Mouse (Mus musculus) hindbrain, embryonic 11.5 days (tissue): ENCODE measurements around the gene Sirt6. TPM values are rescaled to one million over a fixed set of nuclear protein-coding genes. Genes with fewer than 3 reads are reported as not detected.
"Not testable (repeated sequence)": the region's sequence is repeated elsewhere in the genome, so short reads cannot be mapped to it uniquely, and the experiment has no call there.

ENCODE experiments used
- ATAC-seq: fragments of 200-750 bp; cut with Nextera tagmentation; 2 replicates; pipeline ENCODE4 v1.8.0; 2017; ENCODE audit warnings: mild to moderate bottlenecking, moderate TSS enrichment, moderate library complexity; ENCODE audit not compliant: low FRiP score
- DNase-seq: peaks from one replicate; pipeline ENCODE4 v3.0.0-alpha.2; 2015; ENCODE audit warnings: low spot score
- H3K27ac ChIP-seq: fragments of 300-500 bp; sonication (generic); 2 replicates; pipeline ENCODE4 v1.5.1; 2014; ENCODE audit warnings: mild to moderate bottlenecking, low read depth, low read length
- H3K27me3 ChIP-seq: fragments of 300-500 bp; sonication (generic); 2 replicates; pipeline ENCODE4 v1.6.1; 2014; ENCODE audit warnings: mild to moderate bottlenecking, low read length, moderate library complexity, mixed read lengths; ENCODE audit not compliant: control insufficient read depth, insufficient read depth
- H3K36me3 ChIP-seq: fragments of 300-500 bp; sonication (generic); 2 replicates; pipeline ENCODE4 v1.6.1; 2014; ENCODE audit warnings: mild to moderate bottlenecking, low read length, moderate library complexity, mixed read lengths; ENCODE audit not compliant: control insufficient read depth, insufficient read depth
- H3K4me1 ChIP-seq: fragments of 300-500 bp; sonication (generic); replicated peaks from 2 replicates; pipeline ENCODE4 v1.6.1; 2014; ENCODE audit warnings: low read length, mixed read lengths; ENCODE audit not compliant: control insufficient read depth, insufficient read depth
- H3K4me2 ChIP-seq: fragments of 300-500 bp; sonication (generic); replicated peaks from 2 replicates; pipeline ENCODE4 v1.6.1; 2014; ENCODE audit warnings: mild to moderate bottlenecking, low read depth, low read length
- H3K4me3 ChIP-seq: fragments of 300-500 bp; sonication (generic); 2 replicates; pipeline ENCODE4 v1.5.1; 2014; ENCODE audit warnings: low read depth, low read length
- H3K9ac ChIP-seq: fragments of 300-500 bp; sonication (generic); 2 replicates; pipeline ENCODE4 v1.6.1; 2014; ENCODE audit warnings: low read depth, low read length
- H3K9me3 ChIP-seq: fragments of 300-500 bp; sonication (generic); 2 replicates; pipeline ENCODE4 v1.6.1; 2016; ENCODE audit warnings: low read length; ENCODE audit not compliant: control insufficient read depth
- WGBS: fragments of 180-500 bp; shearing (Covaris S2); extraction: QIAGEN DNeasy Blood & Tissue Kit; methylation state at CpG from one replicate; pipeline ENCODE4 v1.1.7; 2014; 5-methylcytosine and 5-hydroxymethylcytosine counted together
- polyA plus RNA-seq: library from polyadenylated mRNA; unstranded; fragments of >200 nt; fragmentation: Nextera tagmentation; extraction: Ambion mirVana; gene quantifications from 2 replicates; pipeline ENCODE4 v1.2.1, GENCODE M21; 2014

The Sirt6 gene
- polyA plus RNA-seq = 40.6 and 42.2 TPM in 2 replicates

DNA sequence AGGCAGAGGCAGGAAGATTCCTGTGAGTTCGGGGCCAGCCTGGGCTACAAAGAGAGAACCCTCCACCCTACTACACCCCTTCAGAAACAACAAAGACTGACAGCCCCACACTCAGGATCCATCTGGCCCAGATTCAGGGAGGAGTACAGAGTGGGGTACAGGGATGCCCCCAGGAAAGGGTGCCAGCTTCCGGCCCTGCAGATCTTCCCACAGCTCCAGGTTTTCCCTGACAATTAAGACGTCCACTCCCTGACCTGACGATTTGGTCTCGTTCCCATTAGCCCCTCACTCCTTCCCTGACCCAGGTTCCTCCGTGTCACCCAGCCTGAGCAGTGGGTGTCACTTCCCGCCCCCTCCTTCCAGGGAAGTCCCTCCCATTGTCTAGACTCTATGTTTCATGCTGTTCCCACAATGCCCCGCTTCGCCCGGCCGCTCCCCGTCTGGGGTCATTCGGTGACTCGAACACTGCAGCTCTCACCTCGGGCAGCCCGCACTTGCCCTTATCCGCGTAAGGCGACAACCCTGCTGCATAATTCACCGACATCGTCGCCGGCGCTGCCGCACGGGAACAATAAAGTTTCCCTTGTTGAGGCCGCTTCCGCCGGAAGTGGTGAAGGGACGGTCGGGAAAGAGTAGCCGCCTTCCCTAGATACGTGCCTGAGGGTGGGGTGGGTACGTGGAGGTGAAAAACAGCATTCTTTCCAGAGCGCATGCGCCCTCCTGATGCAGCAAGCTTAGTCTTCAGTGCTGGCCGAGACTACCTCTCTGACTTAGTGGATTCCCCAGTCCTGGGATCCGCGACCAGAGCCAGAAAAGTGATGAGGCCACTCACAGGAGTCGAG is at the start of gene Sirt6:
Gene Sirt6 (minus strand): TSS at position 804 of the 842 bp plus-strand sequence.
- Histone ChIP-seq H3K9ac (peak within 1 kb of the TSS; percentile 80), H3K4me1 (peaks cover 3% of the 10 kb centered on the region; the same call in 1 of the 2 replicates), H3K4me3 (peak within 1 kb of the TSS; percentile 64), H3K4me2 (peak within 1 kb of the TSS; percentile 61), H3K27ac (peak within 1 kb of the TSS; percentile 80), H3K27me3 (no peaks in the 10 kb centered on the region), H3K36me3 (0 out of 2 replicates have a peak, but pooled peaks cover 5% of the 10 kb centered on the region), H3K9me3 (no peaks in the 10 kb centered on the region)
- 6% methylated on average over 40 of the region's 40 CpGs for WGBS
- peak; percentile 96 for DNase-seq
- peak; percentile 89 for ATAC-seq

DNA sequence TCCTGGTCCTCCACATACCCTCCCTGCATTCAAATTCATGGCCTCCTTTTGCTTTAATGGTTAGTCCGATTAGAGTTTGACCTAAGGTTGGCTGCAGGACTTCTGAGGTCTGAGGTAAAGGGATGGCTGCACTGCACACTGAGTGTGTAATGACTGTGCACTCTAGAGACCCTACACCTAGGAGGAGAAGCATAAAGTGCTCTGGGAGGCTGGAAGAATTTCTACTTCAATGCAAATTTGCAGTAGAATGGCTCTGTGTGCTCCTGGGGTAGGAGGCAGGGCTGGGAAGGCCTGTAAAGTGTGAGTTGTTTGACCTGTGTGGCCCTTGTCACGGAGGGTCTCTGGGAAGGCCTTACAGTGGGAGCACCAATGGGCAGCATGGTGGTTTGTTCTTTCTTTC is 28.6 kb upstream of the Sirt6 start:
- 98% methylated on average over 2 of the region's 2 CpGs for WGBS
- Histone ChIP-seq H3K9ac (no peak overlapping the region), H3K9me3 (peaks cover 16% of the 10 kb centered on the region), H3K4me1 (no peaks in the 10 kb centered on the region), H3K4me2 (no peak overlapping the region), H3K27me3 (no peaks in the 10 kb centered on the region), H3K4me3 (no peak overlapping the region), H3K27ac (no peak overlapping the region), H3K36me3 (no peaks in the 10 kb centered on the region)
- ATAC-seq (no peak), DNase-seq (no peak)

DNA sequence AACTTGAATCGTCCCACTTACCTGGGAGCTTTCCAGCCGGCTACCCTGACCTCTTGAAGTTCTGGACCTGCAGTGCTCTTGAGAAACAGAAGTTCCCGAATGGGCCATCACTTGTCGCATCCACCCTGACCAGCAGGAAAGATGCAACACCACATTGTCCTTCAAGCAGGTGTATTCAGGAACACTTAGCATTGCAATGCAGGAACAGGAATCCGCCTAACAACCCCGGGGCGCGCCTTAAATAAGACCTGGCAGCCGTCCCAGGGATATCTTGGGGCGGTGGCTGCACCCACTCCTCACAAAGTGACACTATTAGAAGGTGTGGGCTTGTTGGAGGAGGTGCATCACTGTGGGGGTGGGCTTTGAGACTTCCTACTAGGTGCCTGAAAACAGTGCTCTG is 27.6 kb upstream of the Sirt6 start:
- H3K9me3 ChIP-seq = peaks cover 16% of the 10 kb centered on the region
- no peak for ATAC-seq
- no peak for DNase-seq
- no peak overlapping the region for H3K9ac ChIP-seq
- no peaks in the 10 kb centered on the region for H3K27me3 ChIP-seq
- H3K4me1 ChIP-seq = no peaks in the 10 kb centered on the region
- 94% methylated on average over 10 of the region's 10 CpGs for WGBS
- H3K4me3 ChIP-seq = no peak overlapping the region
- no peak overlapping the region for H3K27ac ChIP-seq
- no peak overlapping the region for H3K4me2 ChIP-seq
- no peaks in the 10 kb centered on the region for H3K36me3 ChIP-seq

DNA sequence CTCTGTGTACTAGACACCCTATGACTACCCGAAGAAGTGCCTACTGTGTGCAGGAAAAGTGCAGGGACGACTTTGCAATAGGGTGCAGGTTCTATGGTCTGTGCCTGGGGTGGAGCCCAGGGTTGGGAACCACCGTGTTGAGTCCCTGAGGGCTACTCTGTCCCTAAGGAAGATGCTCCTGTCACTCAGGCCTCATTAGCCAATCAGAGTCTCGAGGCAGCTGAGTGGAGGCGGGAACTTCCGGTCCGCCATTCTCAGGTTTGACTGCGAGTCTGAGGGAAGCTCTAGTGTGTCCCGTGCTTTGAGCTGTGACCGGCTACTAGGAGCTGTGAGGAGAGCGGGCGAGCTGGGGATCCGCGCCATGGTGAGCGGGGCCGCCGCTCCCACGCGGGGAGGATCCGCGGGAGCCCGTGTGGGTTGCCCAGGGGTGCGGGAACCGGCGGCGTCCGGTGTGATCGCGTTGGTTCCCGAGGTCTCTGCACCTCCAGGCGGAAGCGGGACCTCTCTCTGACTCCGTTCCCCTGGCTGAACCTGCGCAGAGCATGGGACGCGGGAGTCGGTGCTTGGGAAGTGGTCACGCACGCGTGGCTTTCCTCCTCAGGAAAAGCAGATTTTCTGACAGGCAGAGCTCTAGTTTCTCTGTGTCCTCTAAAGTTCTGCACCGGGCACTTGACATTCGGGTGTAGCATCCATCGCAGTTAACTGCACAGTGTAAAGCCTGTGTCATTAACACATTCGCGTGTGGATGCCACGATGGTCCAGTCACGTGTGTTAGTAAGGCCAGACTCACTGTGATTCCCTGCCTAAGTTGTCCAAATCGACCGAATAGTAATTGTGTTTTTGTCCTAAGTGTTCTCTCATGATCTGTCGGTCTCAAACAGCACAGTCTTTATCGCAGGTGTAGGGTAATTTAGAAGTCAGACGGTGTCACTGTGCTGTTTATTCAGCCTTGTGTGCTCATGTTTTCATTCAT is 21.5 kb upstream of the Sirt6 start, which contains the start of gene Gm10778:
Gene Gm10778 (plus strand): TSS at position 257 of the 973 bp plus-strand sequence.
- H3K27me3 ChIP-seq, H3K27ac ChIP-seq, H3K4me1 ChIP-seq, H3K36me3 ChIP-seq, H3K9me3 ChIP-seq: not testable (repeated sequence)
- WGBS = 7% methylated on average over 26 of the region's 52 CpGs
- H3K4me2 ChIP-seq = peak within 1 kb of the TSS; percentile 41
- ATAC-seq = peak; percentile 97
- H3K4me3 ChIP-seq = peak within 1 kb of the TSS; percentile 48
- DNase-seq = peak; percentile 95
- peak within 1 kb of the TSS; percentile 64 for H3K9ac ChIP-seq

DNA sequence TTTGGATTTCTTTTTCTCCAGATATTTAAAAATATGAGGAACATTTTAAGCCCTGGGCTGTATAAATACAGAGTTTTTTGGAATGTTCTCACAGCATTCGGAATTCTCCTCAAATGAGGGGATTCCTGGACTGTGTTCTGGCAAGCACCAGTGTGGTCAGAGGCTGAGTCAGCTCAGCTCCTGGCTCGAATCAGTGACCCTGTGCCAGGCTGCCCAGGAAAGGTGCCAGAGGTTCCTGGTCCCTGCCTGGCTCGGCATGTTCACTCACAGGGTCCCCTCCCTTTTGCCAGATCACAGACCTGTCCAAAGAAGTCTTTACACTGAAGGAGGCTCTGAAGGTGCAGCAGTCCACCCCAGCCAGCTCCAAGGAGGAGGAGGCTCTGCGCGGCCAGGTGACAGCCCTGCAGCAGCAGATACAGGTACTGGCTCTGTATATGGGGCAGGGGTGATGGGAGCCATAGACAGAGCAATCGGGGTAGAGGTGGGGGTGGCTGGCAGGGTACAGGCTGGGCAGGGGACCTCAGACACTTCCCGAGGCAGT is 18.5 kb upstream of the Sirt6 start:
- DNase-seq = no peak
- no peak for ATAC-seq

DNA sequence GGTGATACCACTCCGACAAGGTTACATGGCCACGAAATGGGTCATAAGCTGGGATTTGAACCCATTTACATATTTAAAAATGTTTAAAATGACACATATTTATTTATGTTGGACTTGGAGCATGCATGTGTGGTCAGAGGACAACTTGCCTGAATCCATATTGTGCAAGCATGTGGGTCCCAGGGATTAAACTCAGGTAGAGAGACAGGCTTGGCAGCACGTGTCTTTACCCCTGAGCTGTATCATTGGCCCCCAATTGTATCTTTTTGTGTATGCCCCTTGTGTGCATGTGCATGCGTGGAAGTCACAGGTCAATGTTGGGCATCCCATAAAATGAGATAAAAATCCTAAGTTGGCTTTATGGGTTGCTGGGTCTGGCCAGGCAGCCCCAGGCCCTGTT is 17.8 kb upstream of the Sirt6 start:
- 90% methylated on average over 4 of the region's 4 CpGs for WGBS
- H3K9ac ChIP-seq = no peak overlapping the region

More for the DNA sequence above, 18.5 kb upstream of the Sirt6 start:
- Histone ChIP-seq H3K4me2 (no peak overlapping the region), H3K9me3 (no peaks in the 10 kb centered on the region), H3K27ac (no peak overlapping the region), H3K4me1 (peaks cover 8% of the 10 kb centered on the region), H3K9ac (no peak overlapping the region), H3K27me3 (no peaks in the 10 kb centered on the region), H3K4me3 (no peak overlapping the region), H3K36me3 (no peaks in the 10 kb centered on the region)
- 83% methylated on average over 7 of the region's 7 CpGs for WGBS

DNA sequence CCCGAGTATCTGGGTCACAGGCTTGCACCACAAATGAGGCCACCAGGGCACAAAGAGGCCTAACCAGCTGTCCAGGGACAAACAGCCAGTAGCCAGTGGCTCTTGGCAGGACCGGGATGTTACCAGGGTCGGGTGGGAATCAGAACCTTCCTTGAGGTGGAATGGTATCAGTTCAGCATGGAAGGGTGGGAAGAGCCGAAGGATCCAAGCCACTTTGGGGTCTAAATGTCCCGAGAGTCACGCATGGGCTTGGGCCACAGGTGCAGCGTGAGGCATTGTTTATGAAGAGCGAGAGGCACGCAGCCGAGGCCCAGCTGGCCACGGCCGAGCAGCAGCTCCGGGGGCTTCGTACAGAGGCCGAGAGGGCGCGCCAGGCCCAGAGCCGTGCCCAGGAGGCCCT is 17.1 kb upstream of the Sirt6 start:
- ATAC-seq (no peak), DNase-seq (no peak)
- no peaks in the 10 kb centered on the region for H3K9me3 ChIP-seq
- no peak overlapping the region for H3K4me3 ChIP-seq
- peaks cover 8% of the 10 kb centered on the region for H3K4me1 ChIP-seq
- no peaks in the 10 kb centered on the region for H3K36me3 ChIP-seq
- H3K4me2 ChIP-seq = no peak overlapping the region
- H3K27me3 ChIP-seq = no peaks in the 10 kb centered on the region
- H3K27ac ChIP-seq = no peak overlapping the region
- no peak overlapping the region for H3K9ac ChIP-seq
- 92% methylated on average over 18 of the region's 18 CpGs for WGBS

More for the DNA sequence above, 17.8 kb upstream of the Sirt6 start:
- Histone ChIP-seq H3K27me3 (no peaks in the 10 kb centered on the region), H3K4me3 (no peak overlapping the region), H3K27ac (no peak overlapping the region), H3K4me2 (no peak overlapping the region), H3K9me3 (no peaks in the 10 kb centered on the region), H3K36me3 (no peaks in the 10 kb centered on the region), H3K4me1 (peaks cover 8% of the 10 kb centered on the region)
- DNase-seq (no peak), ATAC-seq (no peak)

DNA sequence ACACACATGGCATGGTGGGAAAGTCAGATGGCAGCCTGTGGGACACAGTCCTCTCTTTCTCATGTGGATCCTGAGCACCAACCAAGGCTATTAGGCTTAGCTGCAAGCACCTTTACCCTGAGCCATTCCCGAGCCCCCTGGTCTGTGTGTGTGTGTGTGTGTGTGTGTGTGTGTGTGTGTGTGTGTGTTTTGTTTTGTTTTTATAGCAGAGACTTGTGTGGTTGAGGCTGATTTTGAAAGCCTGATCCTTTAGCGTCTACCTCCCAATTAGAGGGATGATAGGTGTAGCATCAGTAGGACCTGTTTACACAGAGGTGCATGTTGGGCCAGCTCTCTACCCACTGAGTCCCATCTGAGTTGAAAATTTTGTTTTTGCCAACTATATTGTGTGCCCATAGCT is 16.6 kb upstream of the Sirt6 start:
- Histone ChIP-seq H3K27ac (0 out of 2 replicates have a peak overlapping the region, but pooled peaks have one; percentile 91), H3K27me3 (no peaks in the 10 kb centered on the region), H3K36me3 (no peaks in the 10 kb centered on the region), H3K4me2 (peak overlapping the region; percentile 69), H3K9ac (peak overlapping the region; percentile 75; the same call in 1 of the 2 replicates), H3K4me3 (peak overlapping the region; percentile 52), H3K4me1 (peaks cover 8% of the 10 kb centered on the region), H3K9me3 (no peaks in the 10 kb centered on the region)
- WGBS = 39% methylated on average over 2 of the region's 2 CpGs
- ATAC-seq (no peak; the same call in 1 of the 2 replicates), DNase-seq (no peak)
